Mouse (Mus musculus): Measurements from ENCODE around the gene Trappc10.
A peak's percentile ranks its signal among the peaks of the same experiment; 100 is the strongest.

GRCm38 (mm10) chr10:78279210-78279609 lies 34.8 kb upstream of the Trappc10 start:
- peak; percentile 78 for TF ChIP-seq CTCF (IDR thresholded peaks at IDR 0.05; ENCODE audit: control insufficient read depth, insufficient read depth, low read length)
- TF ChIP-seq POLR2A (IDR thresholded peaks at IDR 0.05; ENCODE audit: borderline replicate concordance, control insufficient read depth, low read depth, low read length) = no peak

All from bone marrow, adult 2 months (tissue).